Mouse (Mus musculus) myocyte (in vitro differentiated cells): ENCODE results near the gene Tdo2. TPM values are rescaled to one million over a fixed set of nuclear protein-coding genes. Genes with fewer than 3 reads are reported as not detected.

Source experiments
- H3K27me3 ChIP-seq: one replicate; pipeline ENCODE4 v1.6.1; 2011; ENCODE audit not compliant: control insufficient read depth, insufficient read depth, insufficient read length
- H3K36me3 ChIP-seq: one replicate; pipeline ENCODE4 v1.6.1; 2011; ENCODE audit not compliant: control insufficient read depth, insufficient read depth
- H3K4me2 ChIP-seq: one replicate; pipeline ENCODE4 v1.6.1; 2011; ENCODE audit warnings: low read depth, control low read depth
- H3K4me3 ChIP-seq: one replicate; pipeline ENCODE4 v1.5.1; 2011; ENCODE audit warnings: mild to moderate bottlenecking, control low read depth, moderate library complexity
- H3K79me2 ChIP-seq: one replicate; pipeline ENCODE4 v1.6.1; 2011; ENCODE audit not compliant: control insufficient read depth, insufficient read depth
- H3ac ChIP-seq: one replicate; pipeline ENCODE4 v1.6.1; 2011; ENCODE audit not compliant: control insufficient read depth, insufficient read length
- CEBPB ChIP-seq: IDR thresholded peaks from 2 replicates; pipeline ENCODE4 v1.6.1; 2011; ENCODE audit warnings: mild to moderate bottlenecking, moderate library complexity; ENCODE audit not compliant: poor library complexity, insufficient read depth, severe bottlenecking
- E2F4 ChIP-seq: IDR thresholded peaks from one replicate; pipeline ENCODE4 v1.6.1; 2011; ENCODE audit warnings: mild to moderate bottlenecking, control low read depth, moderate library complexity; ENCODE audit not compliant: insufficient read depth
- MAX ChIP-seq: IDR thresholded peaks from one replicate; pipeline ENCODE4 v1.6.1; 2011; ENCODE audit warnings: low read depth, mild to moderate bottlenecking, control low read depth
- MYOD1 ChIP-seq, 3 experiments: IDR thresholded peaks; one replicate each; pipeline ENCODE4 v1.6.1; 2011; ENCODE audit warnings: control low read depth in 2 of 3, low read depth in 2 of 3, mild to moderate bottlenecking in 2 of 3, moderate library complexity in 1 of 3; ENCODE audit not compliant: insufficient read length in 2 of 3, control insufficient read depth in 1 of 3
- MYOG ChIP-seq, 3 experiments: IDR thresholded peaks; one replicate each; pipeline ENCODE4 v1.6.1; 2011; ENCODE audit warnings: control low read depth in 2 of 3, low read depth in 2 of 3, mild to moderate bottlenecking in 2 of 3; ENCODE audit not compliant: insufficient read length in 2 of 3, control insufficient read depth in 1 of 3, insufficient read depth in 1 of 3
- POLR2A ChIP-seq: IDR thresholded peaks from one replicate; pipeline ENCODE4 v1.6.1; 2011; ENCODE audit warnings: low read depth, mild to moderate bottlenecking, control low read depth, moderate library complexity; ENCODE audit not compliant: insufficient read length
- POLR2AphosphoS2 ChIP-seq: IDR thresholded peaks from one replicate; pipeline ENCODE4 v1.6.1; 2011; ENCODE audit warnings: low read depth, control low read depth; ENCODE audit not compliant: insufficient read length
- REST ChIP-seq: IDR thresholded peaks from one replicate; pipeline ENCODE4 v1.6.1; 2011; ENCODE audit warnings: mild to moderate bottlenecking, control low read depth, moderate library complexity; ENCODE audit not compliant: insufficient read depth, insufficient read length
- SRF ChIP-seq: IDR thresholded peaks from one replicate; pipeline ENCODE4 v1.6.1; 2011; ENCODE audit warnings: low read depth; ENCODE audit not compliant: control insufficient read depth, insufficient read length
- TCF12 ChIP-seq: IDR thresholded peaks from one replicate; pipeline ENCODE4 v1.6.1; 2011; ENCODE audit warnings: mild to moderate bottlenecking, control low read depth; ENCODE audit not compliant: poor library complexity, insufficient read depth, severe bottlenecking
- TCF3 ChIP-seq: IDR thresholded peaks from one replicate; pipeline ENCODE4 v1.6.1; 2011; ENCODE audit warnings: low read depth, control low read depth; ENCODE audit not compliant: insufficient read length
- USF1 ChIP-seq: IDR thresholded peaks from one replicate; pipeline ENCODE4 v1.6.1; 2011; ENCODE audit warnings: low read depth, mild to moderate bottlenecking, control low read depth, moderate library complexity
- polyA plus RNA-seq: library from polyadenylated mRNA; unstranded; fragments of >200 nt; fragmentation: generic; extraction: Trizol; gene quantifications from one replicate; pipeline ENCODE4 v1.2.1, GENCODE M21; 2012; ENCODE audit warnings: missing spikeins

The Tdo2 gene
- polyA plus RNA-seq, 1 experiment, result not detected

DNA sequence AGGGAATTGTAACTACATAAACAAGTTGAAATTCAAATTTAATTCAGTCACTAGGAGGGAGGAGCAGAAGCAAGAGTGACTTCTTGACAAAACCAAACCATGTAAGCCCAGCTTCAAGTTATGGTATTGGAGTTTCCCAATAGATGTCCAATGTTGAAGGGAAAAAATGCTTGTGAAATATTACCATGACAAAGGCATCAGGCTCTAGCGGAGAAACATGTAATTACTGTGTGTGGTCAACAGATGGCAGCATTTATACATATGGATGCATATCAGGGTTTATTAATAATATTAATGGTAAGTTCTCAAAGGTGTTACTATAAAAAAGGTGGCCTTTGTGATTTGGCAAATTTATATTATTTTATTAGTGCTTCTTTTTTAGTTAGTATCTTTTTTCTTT is 20.0 kb upstream of the Tdo2 start:
- no peak overlapping the region for H3K4me2 ChIP-seq
- H3K4me3 ChIP-seq, result no peak overlapping the region
- no peak overlapping the region for H3ac ChIP-seq
- no peaks in the 10 kb centered on the region for H3K79me2 ChIP-seq
- no peaks in the 10 kb centered on the region for H3K36me3 ChIP-seq
- TF ChIP-seq POLR2AphosphoS2, result no peak
- TF ChIP-seq CEBPB, result no peak
- TF ChIP-seq TCF3, result no peak
- no peak for TF ChIP-seq MYOD1 (IDR thresholded peaks at IDR 0.05; ENCODE audit: control insufficient read depth in 1 of 3, insufficient read length in 2 of 3, low read depth in 2 of 3)
- TF ChIP-seq TCF12, result no peak
- TF ChIP-seq POLR2A, result no peak
- TF ChIP-seq MYOG (IDR thresholded peaks at IDR 0.05; ENCODE audit: control insufficient read depth in 1 of 3, insufficient read depth in 1 of 3, insufficient read length in 2 of 3, low read depth in 2 of 3), result no peak
- no peak for TF ChIP-seq USF1
- TF ChIP-seq REST, result no peak
- TF ChIP-seq E2F4, result no peak
- no peak for TF ChIP-seq MAX
- no peak for TF ChIP-seq SRF
- H3K27me3 ChIP-seq, result peaks cover 15% of the 10 kb centered on the region

DNA sequence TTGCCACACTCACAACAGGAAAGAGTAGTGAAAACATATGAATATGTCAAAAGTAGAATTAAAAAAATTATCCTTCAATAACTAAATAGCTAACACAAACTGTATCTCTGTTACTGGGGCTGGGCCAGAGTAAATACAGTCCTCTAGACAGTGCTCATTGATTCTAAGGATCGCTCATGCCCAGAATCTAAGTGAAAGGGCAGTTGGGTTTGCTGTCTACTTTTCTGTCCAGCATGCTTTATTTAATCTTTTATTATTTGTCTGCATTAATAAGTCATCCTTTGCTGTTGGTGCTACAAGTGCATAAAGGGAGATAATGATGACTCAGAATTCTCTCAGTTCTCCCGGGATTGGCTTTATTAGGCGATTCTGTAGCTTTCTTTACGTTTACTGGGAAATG is 19.4 kb upstream of the Tdo2 start:
- Histone ChIP-seq H3K4me3 (no peak overlapping the region), H3K36me3 (no peaks in the 10 kb centered on the region), H3K4me2 (no peak overlapping the region), H3ac (no peak overlapping the region), H3K79me2 (no peaks in the 10 kb centered on the region), H3K27me3 (peaks cover 9% of the 10 kb centered on the region)
- no peak for TF ChIP-seq CEBPB
- TF ChIP-seq USF1, result no peak
- TF ChIP-seq MYOD1 (IDR thresholded peaks at IDR 0.05; ENCODE audit: control insufficient read depth in 1 of 3, insufficient read length in 2 of 3, low read depth in 2 of 3), result no peak
- no peak for TF ChIP-seq MAX
- no peak for TF ChIP-seq SRF
- no peak for TF ChIP-seq POLR2AphosphoS2
- no peak for TF ChIP-seq E2F4
- no peak for TF ChIP-seq TCF12
- no peak for TF ChIP-seq TCF3

DNA sequence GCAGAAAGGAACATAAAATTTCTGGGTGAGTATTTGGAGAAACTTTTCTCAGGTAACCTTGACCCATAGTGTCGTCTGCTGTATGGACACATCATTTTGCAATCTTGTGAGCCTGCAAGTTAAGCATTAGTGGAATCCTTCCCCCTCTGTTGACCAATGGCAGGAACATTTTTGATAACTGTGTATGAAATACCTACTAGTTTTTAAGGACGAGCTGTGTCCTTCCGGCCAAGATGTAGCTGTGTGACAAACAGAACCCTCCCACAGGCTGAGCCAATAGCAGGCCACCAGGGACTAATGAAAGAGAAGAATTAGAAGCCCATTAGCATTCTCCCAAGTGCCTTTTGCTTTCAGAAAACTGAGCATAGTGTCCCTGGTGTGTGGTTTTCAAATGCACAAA is 14.5 kb upstream of the Tdo2 start:
- no peak overlapping the region for H3ac ChIP-seq
- no peak overlapping the region for H3K4me3 ChIP-seq
- H3K4me2 ChIP-seq, result no peak overlapping the region
- TF ChIP-seq MYOG (IDR thresholded peaks at IDR 0.05; ENCODE audit: control insufficient read depth in 1 of 3, insufficient read depth in 1 of 3, insufficient read length in 2 of 3, low read depth in 2 of 3) (no peak), MAX (no peak), TCF12 (no peak), TCF3 (no peak), USF1 (no peak), MYOD1 (IDR thresholded peaks at IDR 0.05; ENCODE audit: control insufficient read depth in 1 of 3, insufficient read length in 2 of 3, low read depth in 2 of 3) (no peak), POLR2A (no peak), CEBPB (no peak), POLR2AphosphoS2 (no peak), SRF (no peak)
- no peaks in the 10 kb centered on the region for H3K79me2 ChIP-seq
- no peaks in the 10 kb centered on the region for H3K27me3 ChIP-seq
- H3K36me3 ChIP-seq, result no peaks in the 10 kb centered on the region

DNA sequence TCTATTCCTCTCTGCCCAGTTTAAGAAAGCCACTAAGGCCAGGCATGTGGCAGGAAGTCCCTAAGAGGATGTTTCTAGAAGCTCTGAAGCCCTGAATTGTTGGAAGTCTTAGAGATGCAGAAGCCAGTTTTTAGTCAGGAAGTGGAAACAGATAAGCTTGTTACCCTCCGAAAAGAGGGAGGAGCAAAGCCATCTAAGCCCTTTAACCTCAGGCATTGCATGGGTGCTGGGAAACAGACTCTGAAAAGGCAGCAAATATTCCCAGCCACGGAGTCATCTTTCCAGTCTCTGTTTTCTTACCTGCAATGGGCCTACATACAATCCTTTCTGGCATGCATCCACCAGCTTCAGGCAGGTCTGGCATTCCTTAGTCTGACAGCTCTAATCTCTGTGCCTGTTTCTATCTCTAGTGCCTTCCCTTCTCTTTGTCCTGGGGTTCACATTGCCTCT is 13.7 kb upstream of the Tdo2 start:
- H3K79me2 ChIP-seq, result no peaks in the 10 kb centered on the region
- no peaks in the 10 kb centered on the region for H3K27me3 ChIP-seq
- no peak overlapping the region for H3ac ChIP-seq
- TF ChIP-seq POLR2AphosphoS2, result no peak
- TF ChIP-seq POLR2A, result no peak
- TF ChIP-seq MYOG (IDR thresholded peaks at IDR 0.05; ENCODE audit: control insufficient read depth in 1 of 3, insufficient read depth in 1 of 3, insufficient read length in 2 of 3, low read depth in 2 of 3), result no peak
- no peak for TF ChIP-seq SRF
- no peak for TF ChIP-seq TCF3
- no peak for TF ChIP-seq MYOD1 (IDR thresholded peaks at IDR 0.05; ENCODE audit: control insufficient read depth in 1 of 3, insufficient read length in 2 of 3, low read depth in 2 of 3)
- no peak for TF ChIP-seq TCF12
- TF ChIP-seq E2F4, result no peak
- TF ChIP-seq MAX, result no peak
- TF ChIP-seq CEBPB, result no peak
- no peak overlapping the region for H3K4me2 ChIP-seq
- H3K4me3 ChIP-seq, result no peak overlapping the region
- H3K36me3 ChIP-seq, result no peaks in the 10 kb centered on the region

DNA sequence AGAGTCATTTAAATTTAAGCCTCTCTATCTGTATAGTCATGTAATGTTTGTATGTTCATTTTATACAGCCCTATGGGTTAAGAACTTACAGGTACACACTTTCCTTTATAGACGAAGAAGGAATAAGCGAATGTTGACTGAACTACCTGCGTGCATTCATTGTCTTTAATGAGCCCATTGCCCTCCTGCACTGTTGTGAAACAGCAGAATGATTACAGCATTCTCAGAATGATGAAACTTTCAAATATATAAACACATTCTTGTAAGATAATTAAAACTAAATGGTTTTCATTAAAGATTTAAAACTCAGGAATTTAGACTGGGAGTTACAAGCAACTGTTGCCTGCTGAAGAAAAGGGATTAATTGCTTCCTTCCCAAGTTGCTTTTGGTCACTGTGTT is 11.6 kb upstream of the Tdo2 start:
- no peaks in the 10 kb centered on the region for H3K27me3 ChIP-seq
- H3K4me3 ChIP-seq, result no peak overlapping the region
- H3ac ChIP-seq, result no peak overlapping the region
- no peak for TF ChIP-seq TCF3
- TF ChIP-seq MYOD1 (IDR thresholded peaks at IDR 0.05; ENCODE audit: control insufficient read depth in 1 of 3, insufficient read length in 2 of 3, low read depth in 2 of 3), result no peak
- no peak for TF ChIP-seq USF1
- no peak for TF ChIP-seq POLR2A
- no peak for TF ChIP-seq POLR2AphosphoS2
- no peak for TF ChIP-seq MAX
- no peaks in the 10 kb centered on the region for H3K79me2 ChIP-seq
- H3K4me2 ChIP-seq, result no peak overlapping the region
- H3K36me3 ChIP-seq, result no peaks in the 10 kb centered on the region
